Mouse (Mus musculus): Measurements from ENCODE around the gene Anp32a. TPM values are rescaled to one million over a fixed set of nuclear protein-coding genes. Genes with fewer than 3 reads are reported as not detected.
A peak's percentile ranks its signal among the peaks of the same experiment; 100 is the strongest.

Anp32a gene
- 208 and 235 TPM in 2 replicates for polyA plus RNA-seq (2016; fragmentation: Nextera tagmentation; extraction: Ambion mirVana)

- Histone ChIP-seq H3K27me3 (no peaks in the 10 kb centered on the region), H3K9me3 (no peaks in the 10 kb centered on the region), H3K36me3 (no peaks in the 10 kb centered on the region), H3K4me1 (peaks cover 14% of the 10 kb centered on the region), H3K4me2 (replicated peaks) (peak within 1 kb of the TSS; percentile 68), H3K27ac (peak within 1 kb of the TSS; percentile 100), H3K4me3 (peak within 1 kb of the TSS; percentile 91), H3K9ac (peak within 1 kb of the TSS; percentile 93)
- peak; percentile 90 for ATAC-seq (ENCODE audit: insufficient number of reproducible peaks, insufficient read depth, low FRiP score, low TSS enrichment)
- WGBS, result under 1% methylated on average over 34 of the region's 34 CpGs
These were observed at the start of gene Anp32a for GRCm38 (mm10) chr9:62341123-62341486. Anp32a (plus strand) TSS chr9:62341293.

GRCm38 (mm10) chr9:62295006-62295698, 45.9 kb upstream of the Anp32a start:
- ATAC-seq (ENCODE audit: insufficient number of reproducible peaks, insufficient read depth, low FRiP score, low TSS enrichment), result no peak
- H3K36me3 ChIP-seq, result no peaks in the 10 kb centered on the region
- H3K4me3 ChIP-seq, result no peak overlapping the region
- H3K9me3 ChIP-seq, result no peaks in the 10 kb centered on the region
- H3K27ac ChIP-seq, result no peak overlapping the region
- WGBS, result 30% methylated on average over 7 of the region's 7 CpGs
- H3K27me3 ChIP-seq, result no peaks in the 10 kb centered on the region
- H3K9ac ChIP-seq, result no peak overlapping the region
- H3K4me2 ChIP-seq (replicated peaks), result no peak overlapping the region
- H3K4me1 ChIP-seq, result no peaks in the 10 kb centered on the region

GRCm38 (mm10) chr9:62296891-62297290, 44.2 kb upstream of the Anp32a start:
- H3K9ac ChIP-seq, result no peak overlapping the region
- no peaks in the 10 kb centered on the region for H3K27me3 ChIP-seq
- no peaks in the 10 kb centered on the region for H3K4me1 ChIP-seq
- no peak overlapping the region for H3K4me2 ChIP-seq (replicated peaks)
- 74% methylated on average over 1 of the region's 1 CpGs for WGBS
- H3K4me3 ChIP-seq, result no peak overlapping the region
- H3K36me3 ChIP-seq, result no peaks in the 10 kb centered on the region
- no peak overlapping the region for H3K27ac ChIP-seq
- ATAC-seq (ENCODE audit: insufficient number of reproducible peaks, insufficient read depth, low FRiP score, low TSS enrichment), result no peak
- H3K9me3 ChIP-seq, result no peaks in the 10 kb centered on the region

GRCm38 (mm10) chr9:62315556-62315955, 25.5 kb upstream of the Anp32a start:
- WGBS, result 88% methylated on average over 6 of the region's 6 CpGs

GRCm38 (mm10) chr9:62318729-62319128, 22.4 kb upstream of the Anp32a start:
- Histone ChIP-seq H3K9me3 (no peaks in the 10 kb centered on the region; the same call in 1 of the 2 replicates), H3K4me2 (replicated peaks) (no peak overlapping the region), H3K9ac (no peak overlapping the region), H3K4me3 (no peak overlapping the region), H3K27me3 (no peaks in the 10 kb centered on the region), H3K27ac (no peak overlapping the region), H3K36me3 (no peaks in the 10 kb centered on the region), H3K4me1 (no peaks in the 10 kb centered on the region)
- 78% methylated on average over 4 of the region's 4 CpGs for WGBS
- ATAC-seq (ENCODE audit: insufficient number of reproducible peaks, insufficient read depth, low FRiP score, low TSS enrichment), result no peak

More at GRCm38 (mm10) chr9:62315556-62315955, 25.5 kb upstream of the Anp32a start:
- Histone ChIP-seq H3K9ac (no peak overlapping the region), H3K4me1 (no peaks in the 10 kb centered on the region), H3K27ac (no peak overlapping the region), H3K9me3 (no peaks in the 10 kb centered on the region), H3K4me2 (replicated peaks) (no peak overlapping the region), H3K27me3 (no peaks in the 10 kb centered on the region), H3K36me3 (no peaks in the 10 kb centered on the region), H3K4me3 (no peak overlapping the region)
- ATAC-seq (ENCODE audit: insufficient number of reproducible peaks, insufficient read depth, low FRiP score, low TSS enrichment), result no peak

- no peaks in the 10 kb centered on the region for H3K36me3 ChIP-seq
- H3K4me2 ChIP-seq (replicated peaks), result no peak overlapping the region
- 83% methylated on average over 1 of the region's 1 CpGs for WGBS
- ATAC-seq (ENCODE audit: insufficient number of reproducible peaks, insufficient read depth, low FRiP score, low TSS enrichment), result no peak
- H3K27ac ChIP-seq, result no peak overlapping the region
- no peaks in the 10 kb centered on the region for H3K4me1 ChIP-seq
- H3K27me3 ChIP-seq, result no peaks in the 10 kb centered on the region
- H3K9me3 ChIP-seq, result no peaks in the 10 kb centered on the region; the same call in 1 of the 2 replicates
- no peak overlapping the region for H3K4me3 ChIP-seq
- no peak overlapping the region for H3K9ac ChIP-seq
These were observed 17.3 kb upstream of the Anp32a start for GRCm38 (mm10) chr9:62323816-62324215.

- H3K27ac ChIP-seq, result no peak overlapping the region
- no peak overlapping the region for H3K4me2 ChIP-seq (replicated peaks)
- no peaks in the 10 kb centered on the region for H3K27me3 ChIP-seq
- H3K4me3 ChIP-seq, result no peak overlapping the region
- H3K9me3 ChIP-seq, result no peaks in the 10 kb centered on the region; the same call in 1 of the 2 replicates
- no peaks in the 10 kb centered on the region for H3K36me3 ChIP-seq
- no peaks in the 10 kb centered on the region for H3K4me1 ChIP-seq
- no peak overlapping the region for H3K9ac ChIP-seq
- WGBS, result 69% methylated on average over 3 of the region's 3 CpGs
- no peak for ATAC-seq (ENCODE audit: insufficient number of reproducible peaks, insufficient read depth, low FRiP score, low TSS enrichment)
These were observed 15.1 kb upstream of the Anp32a start for GRCm38 (mm10) chr9:62325965-62326364.

GRCm38 (mm10) chr9:62334298-62334825, 6.7 kb upstream of the Anp32a start:
- no peaks in the 10 kb centered on the region for H3K36me3 ChIP-seq
- no peaks in the 10 kb centered on the region for H3K4me1 ChIP-seq
- no peak overlapping the region for H3K4me3 ChIP-seq
- 90% methylated on average over 9 of the region's 9 CpGs for WGBS
- ATAC-seq (ENCODE audit: insufficient number of reproducible peaks, insufficient read depth, low FRiP score, low TSS enrichment), result no peak
- H3K9ac ChIP-seq, result no peak overlapping the region
- H3K27ac ChIP-seq, result no peak overlapping the region
- H3K27me3 ChIP-seq, result no peaks in the 10 kb centered on the region
- no peak overlapping the region for H3K4me2 ChIP-seq (replicated peaks)
- no peaks in the 10 kb centered on the region for H3K9me3 ChIP-seq

- Histone ChIP-seq H3K4me2 (replicated peaks) (no peak overlapping the region), H3K9ac (no peak overlapping the region), H3K36me3 (no peaks in the 10 kb centered on the region), H3K4me3 (no peak overlapping the region), H3K4me1 (no peaks in the 10 kb centered on the region), H3K27ac (no peak overlapping the region), H3K9me3 (no peaks in the 10 kb centered on the region), H3K27me3 (no peaks in the 10 kb centered on the region)
- ATAC-seq (ENCODE audit: insufficient number of reproducible peaks, insufficient read depth, low FRiP score, low TSS enrichment), result no peak
- WGBS, result 48% methylated on average over 12 of the region's 12 CpGs
These were observed 5.7 kb upstream of the Anp32a start for GRCm38 (mm10) chr9:62335396-62335795.

- H3K4me3 ChIP-seq, result no peak overlapping the region
- H3K9me3 ChIP-seq, result no peaks in the 10 kb centered on the region
- H3K9ac ChIP-seq, result no peak overlapping the region
- H3K27me3 ChIP-seq, result no peaks in the 10 kb centered on the region
- WGBS, result 78% methylated on average over 4 of the region's 4 CpGs
- ATAC-seq (ENCODE audit: insufficient number of reproducible peaks, insufficient read depth, low FRiP score, low TSS enrichment), result no peak
- H3K4me2 ChIP-seq (replicated peaks), result no peak overlapping the region
- no peak overlapping the region for H3K27ac ChIP-seq
- no peaks in the 10 kb centered on the region for H3K4me1 ChIP-seq
- no peaks in the 10 kb centered on the region for H3K36me3 ChIP-seq
These were observed 3.0 kb upstream of the Anp32a start for GRCm38 (mm10) chr9:62337924-62338635.

- Histone ChIP-seq H3K9me3 (no peaks in the 10 kb centered on the region), H3K27me3 (no peaks in the 10 kb centered on the region), H3K4me3 (no peak overlapping the region), H3K9ac (no peak overlapping the region), H3K36me3 (no peaks in the 10 kb centered on the region), H3K4me2 (replicated peaks) (no peak overlapping the region), H3K4me1 (no peaks in the 10 kb centered on the region), H3K27ac (no peak overlapping the region)
- WGBS, result 79% methylated on average over 9 of the region's 9 CpGs
- no peak for ATAC-seq (ENCODE audit: insufficient number of reproducible peaks, insufficient read depth, low FRiP score, low TSS enrichment)
These were observed 2.4 kb upstream of the Anp32a start for GRCm38 (mm10) chr9:62338636-62339191.

All from embryonic facial prominence, embryonic 12.5 days (tissue).